Mouse (Mus musculus) embryonic facial prominence, embryonic 15.5 days (tissue): ENCODE data around the gene Ear14. TPM values are rescaled to one million over a fixed set of nuclear protein-coding genes. Genes with fewer than 3 reads are reported as not detected.
"Not testable (repeated sequence)": the region's sequence is repeated elsewhere in the genome, so short reads cannot be mapped to it uniquely, and the experiment has no call there.

Experiments
- ATAC-seq: fragments of 200-750 bp; cut with Nextera tagmentation; 2 replicates; pipeline ENCODE4 v1.8.0; 2017; ENCODE audit warnings: low read depth, moderate TSS enrichment; ENCODE audit not compliant: insufficient number of reproducible peaks, low FRiP score, low TSS enrichment
- H3K27ac ChIP-seq: fragments of 300-500 bp; sonication (generic); replicated peaks from 2 replicates; pipeline ENCODE4 v1.5.1; 2015; ENCODE audit warnings: mild to moderate bottlenecking, inconsistent platforms
- H3K27me3 ChIP-seq: fragments of 300-500 bp; sonication (generic); 2 replicates; pipeline ENCODE4 v1.6.1; 2015; ENCODE audit warnings: inconsistent platforms
- H3K36me3 ChIP-seq: fragments of 300-500 bp; sonication (generic); 2 replicates; pipeline ENCODE4 v1.6.1; 2015; ENCODE audit warnings: mild to moderate bottlenecking, inconsistent platforms
- H3K4me1 ChIP-seq: fragments of 300-500 bp; sonication (generic); 2 replicates; pipeline ENCODE4 v1.6.1; 2015; ENCODE audit warnings: inconsistent platforms
- H3K4me2 ChIP-seq: fragments of 300-500 bp; sonication (generic); replicated peaks from 2 replicates; pipeline ENCODE4 v1.6.1; 2015; ENCODE audit warnings: mild to moderate bottlenecking, inconsistent platforms
- H3K4me3 ChIP-seq: fragments of 300-500 bp; sonication (generic); replicated peaks from 2 replicates; pipeline ENCODE4 v1.5.1; 2015; ENCODE audit warnings: mild to moderate bottlenecking, inconsistent platforms
- H3K9ac ChIP-seq: fragments of 300-500 bp; sonication (generic); 2 replicates; pipeline ENCODE4 v1.6.1; 2015; ENCODE audit warnings: inconsistent platforms
- H3K9me3 ChIP-seq: fragments of 300-500 bp; sonication (generic); replicated peaks from 2 replicates; pipeline ENCODE4 v1.6.1; 2016; ENCODE audit warnings: inconsistent platforms
- WGBS: fragments of 180-500 bp; shearing (Covaris S2); methylation state at CpG from one replicate; pipeline ENCODE4 v1.1.7; 2015; 5-methylcytosine and 5-hydroxymethylcytosine counted together
- polyA plus RNA-seq: library from polyadenylated mRNA; unstranded; fragments of >200 nt; fragmentation: Nextera tagmentation; extraction: Ambion mirVana; gene quantifications from 2 replicates; pipeline ENCODE4 v1.2.1, GENCODE M21; 2015

The Ear14 gene
- polyA plus RNA-seq, 1 experiment from 2014 or later, result not detected

DNA sequence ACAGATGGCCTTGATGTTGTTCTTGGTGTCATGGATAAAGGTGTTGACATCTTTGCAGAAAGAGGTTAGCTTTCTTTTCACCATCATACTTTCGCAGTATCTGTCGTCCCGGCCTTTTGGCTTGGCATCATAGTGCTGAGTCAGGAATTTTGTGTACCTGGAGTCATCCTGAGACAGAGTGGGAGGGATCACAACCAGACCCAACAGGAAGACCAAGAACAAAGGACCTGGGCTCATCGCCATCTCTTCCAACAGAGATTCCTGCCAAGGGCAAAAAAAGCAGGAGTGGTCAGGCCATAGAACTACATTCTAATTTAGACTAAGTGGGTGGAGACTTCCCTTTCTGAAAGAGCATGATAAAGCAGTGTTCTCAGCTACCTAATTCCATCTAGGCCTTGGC, 7.5 kb upstream of the Ear14 start:
- H3K36me3 ChIP-seq, result no peaks in the 10 kb centered on the region
- no peaks in the 10 kb centered on the region for H3K9me3 ChIP-seq
- no peak for ATAC-seq
- no peak overlapping the region for H3K4me3 ChIP-seq
- no peaks in the 10 kb centered on the region for H3K4me1 ChIP-seq
- H3K4me2 ChIP-seq, result no peak overlapping the region
- H3K27ac ChIP-seq, result no peak overlapping the region
- H3K27me3 ChIP-seq, result no peaks in the 10 kb centered on the region
- no peak overlapping the region for H3K9ac ChIP-seq
- 84% methylated on average over 4 of the region's 4 CpGs for WGBS

DNA sequence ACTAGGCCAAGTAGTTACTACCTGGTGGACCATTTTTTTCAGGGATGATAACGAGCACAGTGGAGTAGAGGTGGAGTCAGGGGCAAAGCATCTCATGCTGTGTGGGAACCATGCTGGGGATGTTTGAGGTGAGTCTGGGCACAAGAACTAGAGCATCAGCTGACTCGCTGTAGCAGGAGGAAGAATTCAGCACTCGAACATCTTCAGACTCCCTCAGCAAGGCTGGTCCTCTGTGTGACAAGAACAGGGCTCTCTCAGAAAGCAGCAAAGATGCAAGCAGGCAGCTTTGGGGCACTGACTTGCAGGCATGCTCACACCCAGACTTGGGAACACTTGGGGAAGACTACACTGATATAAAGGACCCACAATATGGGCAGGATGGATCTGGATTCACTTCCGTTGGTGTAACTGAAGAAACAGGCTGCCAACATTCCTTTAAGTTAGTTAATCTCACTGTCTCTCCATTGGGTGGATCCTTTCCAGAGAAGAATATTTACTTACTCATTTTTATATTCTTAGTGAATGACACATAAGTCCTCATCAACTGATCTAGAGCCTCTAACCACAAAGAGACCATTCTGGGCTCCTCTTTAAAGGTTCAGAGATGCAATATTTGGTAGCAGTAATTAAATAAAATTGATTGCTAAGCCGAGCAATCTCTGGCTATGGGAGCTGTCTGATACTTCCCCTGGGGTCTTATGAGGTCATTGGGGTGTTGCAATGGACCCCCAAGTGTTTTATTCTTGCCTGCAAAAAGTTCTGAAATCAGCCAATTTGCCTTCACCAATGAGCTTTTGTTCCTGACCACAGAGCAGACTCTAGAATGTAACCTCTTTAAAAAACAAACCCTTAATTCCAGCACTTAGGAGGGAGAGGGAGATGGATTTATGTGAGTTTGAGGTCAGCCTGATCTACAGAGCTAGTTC, 3.8 kb upstream of the Ear14 start, which contains the start of gene Ang2:
Gene Ang2 (minus strand): TSS at position 51 of the 926 bp plus-strand sequence.
- Histone ChIP-seq H3K36me3 (no peaks in the 10 kb centered on the region), H3K27ac (no peak within 1 kb of the TSS), H3K9ac (no peak within 1 kb of the TSS), H3K27me3 (no peaks in the 10 kb centered on the region), H3K4me2 (no peak within 1 kb of the TSS), H3K9me3 (no peaks in the 10 kb centered on the region), H3K4me1 (no peaks in the 10 kb centered on the region), H3K4me3 (no peak within 1 kb of the TSS)
- no peak for ATAC-seq
- WGBS, result 69% methylated on average over 5 of the region's 5 CpGs

DNA sequence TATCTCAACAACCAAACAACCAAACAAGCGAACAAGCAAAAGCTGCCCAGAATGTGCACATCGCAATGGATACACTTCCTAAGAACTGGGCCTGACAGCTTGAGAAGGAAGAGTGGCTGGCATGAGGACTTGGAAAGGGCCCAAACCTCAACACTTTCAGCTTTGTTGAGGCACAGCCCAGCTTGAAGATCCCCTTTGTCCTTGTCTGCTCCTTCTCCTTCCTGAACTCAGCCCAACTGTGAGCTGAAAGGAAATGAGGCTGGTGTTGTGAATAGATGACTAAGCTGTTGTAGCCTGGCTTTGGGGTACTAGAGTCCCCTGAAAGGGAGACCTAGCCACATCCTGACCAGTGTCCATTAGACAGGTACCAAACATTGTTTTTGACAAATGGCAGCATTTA, 3.1 kb upstream of the Ear14 start:
- H3K9me3 ChIP-seq, result no peaks in the 10 kb centered on the region
- H3K4me1 ChIP-seq, result no peaks in the 10 kb centered on the region
- no peak overlapping the region for H3K4me3 ChIP-seq
- ATAC-seq, result no peak
- H3K36me3 ChIP-seq, result no peaks in the 10 kb centered on the region
- WGBS, result 91% methylated on average over 2 of the region's 2 CpGs
- H3K4me2 ChIP-seq, result no peak overlapping the region
- no peaks in the 10 kb centered on the region for H3K27me3 ChIP-seq
- no peak overlapping the region for H3K27ac ChIP-seq
- no peak overlapping the region for H3K9ac ChIP-seq

DNA sequence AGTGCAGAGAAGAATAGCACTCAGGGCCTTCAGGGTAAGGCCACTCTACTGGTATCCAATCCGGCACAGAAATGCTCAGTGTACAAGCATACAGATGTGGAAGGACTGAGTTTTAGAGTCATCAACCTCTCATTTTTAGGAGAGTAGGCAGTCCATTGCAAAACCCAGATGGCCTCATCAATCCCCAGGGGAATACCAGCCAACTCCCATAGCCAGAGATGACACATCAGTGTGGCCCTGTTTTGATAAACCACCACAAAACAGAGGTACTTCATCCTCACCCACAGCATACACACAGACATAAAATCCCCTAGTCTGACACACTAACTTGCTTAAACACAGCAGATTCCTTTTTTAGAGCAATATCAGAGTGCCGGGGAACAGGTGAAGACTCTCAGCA, 2.7 kb upstream of the Ear14 start:
- Histone ChIP-seq H3K27me3 (no peaks in the 10 kb centered on the region), H3K4me2 (no peak overlapping the region), H3K9me3 (no peaks in the 10 kb centered on the region), H3K9ac (no peak overlapping the region), H3K4me3 (no peak overlapping the region), H3K36me3 (no peaks in the 10 kb centered on the region), H3K4me1 (no peaks in the 10 kb centered on the region), H3K27ac (no peak overlapping the region)
- 89% methylated on average over 2 of the region's 2 CpGs for WGBS
- no peak for ATAC-seq

DNA sequence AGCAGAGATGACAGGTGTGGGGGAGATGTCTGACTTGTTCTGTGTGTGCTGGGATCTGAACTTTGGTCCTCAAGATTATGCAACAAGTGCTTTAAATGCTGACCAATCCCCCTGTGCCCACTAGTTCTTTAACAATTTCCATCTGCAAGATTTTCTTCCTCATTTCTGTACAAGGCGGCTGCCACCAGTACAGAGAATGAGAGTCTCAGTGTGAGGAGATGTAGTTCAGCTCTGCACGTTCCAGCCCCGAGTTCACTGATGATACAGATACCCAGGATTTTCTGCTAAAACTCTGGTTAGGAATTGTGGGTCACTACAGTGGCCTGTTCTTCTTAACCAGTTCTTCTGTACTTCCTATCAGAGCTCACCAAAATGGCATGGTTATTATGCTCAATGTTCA, 16.9 kb downstream of the Ear14 start:
- not testable (repeated sequence) for H3K4me2 ChIP-seq, ATAC-seq, H3K4me1 ChIP-seq, H3K27me3 ChIP-seq, H3K27ac ChIP-seq, H3K4me3 ChIP-seq, H3K9me3 ChIP-seq, H3K9ac ChIP-seq, H3K36me3 ChIP-seq
- 86% methylated on average over 3 of the region's 3 CpGs for WGBS

DNA sequence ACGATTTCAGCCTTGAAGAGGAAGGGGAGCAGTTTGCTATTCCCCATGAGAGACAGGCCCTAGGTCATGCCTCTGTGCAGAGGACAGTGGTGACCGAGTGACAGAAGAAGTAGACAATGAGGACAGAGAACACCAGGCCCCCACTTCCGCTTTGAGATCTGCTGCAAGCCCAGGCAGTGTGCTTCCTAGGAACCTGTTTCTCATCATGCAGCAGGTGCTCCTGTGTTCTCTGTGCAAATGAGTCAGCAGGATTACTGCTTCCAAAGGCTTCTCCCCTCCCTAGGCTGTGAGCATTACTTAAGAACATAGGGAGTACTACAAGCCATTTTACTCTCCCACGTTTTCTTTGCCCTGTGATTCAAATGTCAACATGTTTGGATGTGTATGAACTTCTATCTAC, 26.5 kb downstream of the Ear14 start:
- H3K9ac ChIP-seq, H3K4me3 ChIP-seq, H3K4me2 ChIP-seq, H3K9me3 ChIP-seq, ATAC-seq, H3K27me3 ChIP-seq, H3K36me3 ChIP-seq, H3K27ac ChIP-seq, H3K4me1 ChIP-seq: not testable (repeated sequence)
- WGBS, result 46% methylated on average over 4 of the region's 4 CpGs

DNA sequence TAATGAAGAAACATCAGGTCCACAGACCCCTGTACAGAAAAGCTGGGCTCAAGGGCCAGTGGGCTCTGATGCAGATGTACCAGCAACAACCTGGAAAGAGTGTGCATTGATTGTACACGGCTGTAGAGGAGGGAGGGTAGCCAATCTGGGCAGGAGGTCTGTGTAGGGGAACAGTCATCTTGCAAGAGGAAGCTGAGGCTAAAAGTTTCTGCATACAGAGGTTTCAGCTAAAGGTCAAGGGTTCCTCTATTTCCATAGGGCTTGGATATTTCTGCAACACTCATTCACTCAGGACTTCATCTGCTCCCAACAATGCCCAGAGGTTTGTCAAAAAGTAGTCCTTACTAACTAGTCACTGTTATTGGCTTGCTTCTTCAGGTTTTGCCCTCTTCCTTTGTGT, 34.3 kb downstream of the Ear14 start:
- not testable (repeated sequence) for ATAC-seq, H3K4me1 ChIP-seq, H3K4me3 ChIP-seq, H3K27me3 ChIP-seq, H3K27ac ChIP-seq, H3K4me2 ChIP-seq, H3K9ac ChIP-seq, H3K36me3 ChIP-seq, H3K9me3 ChIP-seq
- WGBS, result 68% methylated on average over 1 of the region's 1 CpGs

DNA sequence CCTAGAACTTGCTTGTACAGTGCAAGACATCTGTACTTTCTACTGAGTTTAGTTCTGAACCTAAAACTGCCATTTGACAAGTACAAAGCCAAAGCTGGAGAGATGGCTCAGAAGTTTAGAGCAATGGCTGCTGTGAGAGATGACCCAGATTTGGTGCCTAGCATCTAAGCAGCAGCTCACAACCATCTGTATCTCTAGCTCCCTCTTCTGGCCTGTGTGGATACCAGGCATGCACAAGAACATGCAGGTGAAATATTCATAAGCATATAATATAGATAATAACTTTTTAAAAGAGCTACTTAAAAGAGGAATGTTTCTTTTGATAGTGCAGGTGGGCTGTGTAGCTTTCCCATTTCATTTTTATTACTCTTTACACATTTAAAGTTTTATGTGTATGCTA, 37.7 kb downstream of the Ear14 start:
- Histone ChIP-seq H3K27ac (no peak overlapping the region), H3K9me3 (no peaks in the 10 kb centered on the region), H3K27me3 (no peaks in the 10 kb centered on the region), H3K4me3 (no peak overlapping the region), H3K4me1 (no peaks in the 10 kb centered on the region), H3K4me2 (no peak overlapping the region), H3K9ac (no peak overlapping the region), H3K36me3 (no peaks in the 10 kb centered on the region)
- no peak for ATAC-seq

DNA sequence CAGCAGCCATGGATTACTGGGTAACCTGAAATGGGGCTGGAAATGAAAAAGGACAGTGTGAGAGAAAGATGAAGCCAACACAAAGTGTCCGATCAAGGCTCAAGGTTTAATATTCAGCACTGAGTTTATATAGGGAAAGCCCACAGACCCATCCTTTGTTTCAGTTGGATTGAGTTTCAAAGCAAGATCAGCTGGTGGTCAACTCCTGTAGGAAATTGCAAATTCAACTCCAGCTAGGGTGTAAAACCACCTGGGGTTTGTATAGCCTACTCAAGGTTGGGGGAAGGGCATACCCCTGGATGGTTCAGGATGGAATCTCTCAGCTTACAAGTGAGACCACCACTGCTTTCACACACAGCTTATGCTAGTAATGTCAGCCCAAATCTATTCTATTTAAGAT, 44.5 kb downstream of the Ear14 start:
- ATAC-seq, result no peak
- H3K4me2 ChIP-seq, result no peak overlapping the region
- H3K4me1 ChIP-seq, result no peaks in the 10 kb centered on the region
- H3K27ac ChIP-seq, result no peak overlapping the region
- no peak overlapping the region for H3K4me3 ChIP-seq
- no peaks in the 10 kb centered on the region for H3K9me3 ChIP-seq
- H3K36me3 ChIP-seq, result no peaks in the 10 kb centered on the region
- H3K9ac ChIP-seq, result no peak overlapping the region
- WGBS, result 84% methylated on average over 1 of the region's 1 CpGs
- no peaks in the 10 kb centered on the region for H3K27me3 ChIP-seq

DNA sequence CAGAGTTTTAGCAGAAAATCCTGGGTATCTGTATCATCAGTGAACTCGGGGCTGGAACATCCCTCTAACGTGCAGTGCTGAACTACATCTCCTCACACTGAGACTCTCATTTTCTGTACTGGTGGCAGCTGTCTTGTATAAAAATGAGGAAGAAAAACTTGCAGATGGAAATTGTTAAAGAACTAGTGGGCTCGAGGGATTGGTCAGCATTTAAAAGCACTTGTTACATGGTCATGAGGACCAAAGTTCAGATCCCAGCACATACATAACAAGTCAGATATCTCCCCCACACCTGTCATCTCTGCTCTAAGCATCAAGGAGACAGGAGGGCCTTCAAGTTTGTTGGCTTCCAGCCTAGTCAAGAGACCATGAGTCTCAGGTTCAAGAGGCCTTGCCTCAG, 47.2 kb downstream of the Ear14 start:
- 64% methylated on average over 3 of the region's 3 CpGs for WGBS
- Histone ChIP-seq H3K9ac (no peak overlapping the region), H3K9me3 (no peaks in the 10 kb centered on the region), H3K4me2 (no peak overlapping the region), H3K27ac (no peak overlapping the region), H3K4me3 (no peak overlapping the region), H3K36me3 (no peaks in the 10 kb centered on the region), H3K4me1 (no peaks in the 10 kb centered on the region), H3K27me3 (no peaks in the 10 kb centered on the region)
- ATAC-seq, result no peak

DNA sequence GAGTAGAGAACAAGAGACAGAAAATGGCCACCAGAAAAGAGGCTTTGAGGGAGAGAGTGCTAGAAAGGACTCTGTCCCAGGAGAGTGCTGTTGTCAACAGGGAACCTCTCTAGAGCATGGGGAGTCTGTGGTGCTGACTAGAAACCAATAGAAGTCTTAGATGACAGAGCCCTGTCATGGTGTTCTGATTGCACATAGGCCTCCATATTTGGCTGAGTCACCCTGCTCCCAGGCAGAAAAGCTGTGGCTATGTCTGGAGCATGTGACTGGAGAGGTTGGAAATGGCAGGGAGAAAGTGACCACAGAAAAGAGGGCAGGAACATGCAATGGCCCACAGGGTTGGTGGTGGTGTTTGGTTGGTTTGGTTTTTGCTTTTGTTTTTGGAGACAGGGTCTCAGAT, 49.0 kb downstream of the Ear14 start:
- not testable (repeated sequence) for H3K27me3 ChIP-seq, H3K36me3 ChIP-seq, H3K4me3 ChIP-seq, H3K4me2 ChIP-seq, H3K9me3 ChIP-seq, H3K9ac ChIP-seq, ATAC-seq, H3K4me1 ChIP-seq, H3K27ac ChIP-seq

DNA sequence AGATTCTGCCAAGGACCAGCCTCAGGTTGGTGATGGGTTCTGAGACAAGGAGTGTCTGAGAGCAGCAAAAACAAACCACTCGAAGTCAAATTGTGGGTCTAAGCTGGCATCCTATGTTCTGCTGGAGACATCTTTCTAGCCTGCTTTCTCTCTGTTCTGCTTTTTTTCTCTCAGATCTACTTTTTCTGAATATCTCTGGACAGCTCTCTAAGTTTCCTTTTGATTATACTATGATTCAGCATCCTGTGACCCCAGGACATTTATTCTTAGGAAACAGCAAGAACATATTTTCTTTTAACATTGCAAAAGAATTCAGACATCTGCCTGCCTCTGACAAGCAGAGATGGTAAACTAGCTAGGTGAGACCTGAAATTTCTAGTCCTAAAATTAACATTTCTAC, 50.4 kb downstream of the Ear14 start:
- no peaks in the 10 kb centered on the region for H3K27me3 ChIP-seq
- no peak for ATAC-seq
- no peak overlapping the region for H3K4me3 ChIP-seq
- H3K4me1 ChIP-seq, result no peaks in the 10 kb centered on the region
- H3K27ac ChIP-seq, result no peak overlapping the region
- no peaks in the 10 kb centered on the region for H3K36me3 ChIP-seq
- no peak overlapping the region for H3K9ac ChIP-seq
- 74% methylated on average over 1 of the region's 1 CpGs for WGBS
- no peaks in the 10 kb centered on the region for H3K9me3 ChIP-seq
- H3K4me2 ChIP-seq, result no peak overlapping the region
